Mouse (Mus musculus): ENCODE data around the gene Zfp786.
"Not testable (repeated sequence)": the region's sequence is repeated elsewhere in the genome, so short reads cannot be mapped to it uniquely, and the experiment has no call there.

The Zfp786 gene

GRCm38 (mm10) chr6:47830104-47831078, at the start of gene Zfp786:
TSS of gene Zfp786 (minus strand) at chr6:47830867.
- peak; percentile 96 to 98 for DNase-seq

GRCm38 (mm10) chr6:47880166-47880565, 49.5 kb upstream of the Zfp786 start:
- DNase-seq, result no peak

- no peak for DNase-seq
These were observed 48.5 kb upstream of the Zfp786 start for GRCm38 (mm10) chr6:47879049-47879716.

- DNase-seq, result peak in 1 of 2 experiments; percentile 17
These were observed 47.9 kb upstream of the Zfp786 start for GRCm38 (mm10) chr6:47878593-47878992.

GRCm38 (mm10) chr6:47878133-47878514, 47.5 kb upstream of the Zfp786 start:
- no peak for DNase-seq

GRCm38 (mm10) chr6:47877461-47878132, 46.9 kb upstream of the Zfp786 start:
- peak; percentile 93 to 95 for DNase-seq

GRCm38 (mm10) chr6:47877058-47877457, 46.4 kb upstream of the Zfp786 start, which contains the start of gene Zfp282:
TSS of gene Zfp282 (plus strand) at chr6:47877204.
- DNase-seq, result no peak

- DNase-seq, result no peak
These were observed 41.6 kb upstream of the Zfp786 start for GRCm38 (mm10) chr6:47872266-47872665.

- not testable (repeated sequence) for DNase-seq
These were observed 27.1 kb upstream of the Zfp786 start for GRCm38 (mm10) chr6:47857729-47858128.

- DNase-seq, result peak; percentile 33 to 36
These were observed 26.6 kb upstream of the Zfp786 start for GRCm38 (mm10) chr6:47857241-47857640.

- DNase-seq, result no peak
These were observed 15.1 kb upstream of the Zfp786 start for GRCm38 (mm10) chr6:47845779-47846178.

GRCm38 (mm10) chr6:47842337-47842736, 11.7 kb upstream of the Zfp786 start:
- no peak for DNase-seq

- DNase-seq, result no peak
These were observed 11.2 kb upstream of the Zfp786 start for GRCm38 (mm10) chr6:47841831-47842230.

GRCm38 (mm10) chr6:47841077-47841476, 10.4 kb upstream of the Zfp786 start:
- DNase-seq, result no peak

- no peak for DNase-seq
These were observed 7.0 kb upstream of the Zfp786 start for GRCm38 (mm10) chr6:47837630-47838029.

GRCm38 (mm10) chr6:47835984-47836521, 5.4 kb upstream of the Zfp786 start:
- peak; percentile 66 to 76 for DNase-seq

- peak; percentile 95 to 99 for DNase-seq
These were observed 4.9 kb upstream of the Zfp786 start, which contains the start of gene Zfp398 for GRCm38 (mm10) chr6:47835482-47835983. TSS of gene Zfp398 (plus strand) at chr6:47835661.

GRCm38 (mm10) chr6:47832220-47832619, 1.6 kb upstream of the Zfp786 start:
- no peak for DNase-seq

GRCm38 (mm10) chr6:47828950-47829349, 1.7 kb downstream of the Zfp786 start:
- peak in 1 of 2 experiments; percentile 19 for DNase-seq

- no peak for DNase-seq
These were observed 3.2 kb downstream of the Zfp786 start for GRCm38 (mm10) chr6:47827462-47827861.

- no peak for DNase-seq
These were observed 6.4 kb downstream of the Zfp786 start for GRCm38 (mm10) chr6:47824241-47824640.

- no peak for DNase-seq
These were observed 8.9 kb downstream of the Zfp786 start for GRCm38 (mm10) chr6:47821776-47822175.

GRCm38 (mm10) chr6:47821236-47821635, 9.4 kb downstream of the Zfp786 start:
- DNase-seq, result no peak
